Mouse (Mus musculus) lung, postnatal 25 days (tissue): ENCODE measurements around the gene Traf6.

ENCODE experiments used
- DNase-seq: peaks from one replicate; pipeline ENCODE4 v3.0.0; 2022; ENCODE audit warnings: low spot score

Traf6 gene

GRCm38 (mm10) chr2:101678236-101679021 lies at the start of gene Traf6:
Gene Traf6, plus strand, starts transcription at chr2:101678429.
- peak; percentile 89 for DNase-seq

- no peak for DNase-seq
These were observed 39.0 kb upstream of the Traf6 start for GRCm38 (mm10) chr2:101638979-101639839.

GRCm38 (mm10) chr2:101639840-101640350 lies 38.3 kb upstream of the Traf6 start:
- no peak for DNase-seq

GRCm38 (mm10) chr2:101645841-101646240 lies 32.4 kb upstream of the Traf6 start:
- no peak for DNase-seq

GRCm38 (mm10) chr2:101648361-101648760 lies 29.9 kb upstream of the Traf6 start:
- DNase-seq, result no peak

DNA sequence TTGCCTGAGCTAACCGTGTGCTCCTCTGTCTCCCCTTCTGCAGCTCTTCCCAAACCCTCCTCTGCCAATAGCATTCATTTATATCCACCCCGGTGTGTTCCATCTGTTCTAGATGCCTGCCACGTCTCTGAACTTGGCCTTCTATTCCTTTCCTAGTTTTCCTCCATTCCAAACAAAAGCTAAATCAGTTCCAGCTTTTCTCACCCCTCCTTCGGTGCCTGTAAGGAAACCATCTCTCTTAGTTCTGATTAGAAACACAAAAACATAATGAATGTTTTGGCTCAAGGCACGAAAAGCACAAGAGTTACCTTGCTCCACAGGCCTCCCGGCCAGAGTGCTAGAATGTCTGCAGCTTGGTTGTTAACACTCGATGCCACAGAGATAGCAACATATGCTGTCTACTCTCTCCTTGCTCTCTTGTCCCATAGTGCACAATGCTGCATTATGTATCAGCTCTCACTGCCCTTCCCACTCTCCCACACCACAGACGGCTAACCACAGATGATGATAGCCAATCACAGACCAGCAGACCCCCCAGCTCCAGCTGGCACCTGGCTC lies 29.0 kb upstream of the Traf6 start, which contains the start of the genes Rag1 and B230118H07Rik:
Rag1 (minus strand) TSS at position 388 of the 558 bp plus-strand sequence.
B230118H07Rik (minus strand) TSS at position 419 of the 558 bp plus-strand sequence.
- no peak for DNase-seq

- DNase-seq, result no peak
These were observed 27.8 kb upstream of the Traf6 start for GRCm38 (mm10) chr2:101650446-101650845.

- DNase-seq, result no peak
These were observed 25.9 kb upstream of the Traf6 start for GRCm38 (mm10) chr2:101652204-101652920.

- peak; percentile 52 for DNase-seq
These were observed 25.2 kb upstream of the Traf6 start for GRCm38 (mm10) chr2:101652921-101653597.

- no peak for DNase-seq
These were observed 17.7 kb upstream of the Traf6 start for GRCm38 (mm10) chr2:101660536-101660935.

GRCm38 (mm10) chr2:101665058-101665702 lies 13.0 kb upstream of the Traf6 start:
- peak; percentile 79 for DNase-seq

GRCm38 (mm10) chr2:101665703-101666092 lies 12.5 kb upstream of the Traf6 start:
- DNase-seq, result no peak

DNA sequence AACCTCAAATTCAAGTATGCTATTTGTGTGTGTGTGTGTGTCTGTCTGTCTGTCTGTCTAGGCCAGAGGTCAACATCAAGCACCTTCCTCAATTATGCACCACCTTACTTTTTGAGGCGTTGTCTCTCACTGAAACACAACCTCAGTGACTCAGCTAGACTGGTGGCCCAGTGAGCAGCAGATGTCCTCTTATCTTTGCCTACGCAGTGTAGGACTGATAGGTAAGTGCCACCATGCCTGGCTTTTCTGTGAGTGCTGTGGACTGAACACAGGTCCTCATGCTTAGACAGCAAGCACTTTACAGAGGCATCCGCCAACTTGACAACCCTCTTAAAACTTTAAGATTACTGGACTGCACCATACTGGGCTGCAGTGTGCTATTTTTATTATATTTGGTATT lies 9.5 kb upstream of the Traf6 start:
- DNase-seq, result no peak

DNA sequence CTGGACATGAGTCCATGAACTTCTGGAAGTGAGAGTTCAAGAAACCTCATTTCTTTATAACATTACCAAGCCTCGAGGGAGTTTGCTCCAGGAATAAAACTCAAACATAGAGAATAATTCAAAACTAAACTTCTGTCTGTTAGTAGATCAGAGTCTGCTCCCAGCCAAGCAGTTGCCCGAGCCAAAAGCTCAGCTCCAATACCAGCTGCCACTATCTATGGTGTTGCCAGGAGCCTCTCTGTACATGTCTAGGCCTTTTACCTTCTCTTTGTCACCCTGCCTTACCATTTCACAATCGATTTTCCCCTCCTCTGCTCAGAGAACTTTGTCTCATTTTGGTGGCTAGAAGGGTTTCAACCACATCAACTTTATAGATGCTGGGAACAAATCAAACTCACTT lies 4.7 kb upstream of the Traf6 start:
- no peak for DNase-seq

DNA sequence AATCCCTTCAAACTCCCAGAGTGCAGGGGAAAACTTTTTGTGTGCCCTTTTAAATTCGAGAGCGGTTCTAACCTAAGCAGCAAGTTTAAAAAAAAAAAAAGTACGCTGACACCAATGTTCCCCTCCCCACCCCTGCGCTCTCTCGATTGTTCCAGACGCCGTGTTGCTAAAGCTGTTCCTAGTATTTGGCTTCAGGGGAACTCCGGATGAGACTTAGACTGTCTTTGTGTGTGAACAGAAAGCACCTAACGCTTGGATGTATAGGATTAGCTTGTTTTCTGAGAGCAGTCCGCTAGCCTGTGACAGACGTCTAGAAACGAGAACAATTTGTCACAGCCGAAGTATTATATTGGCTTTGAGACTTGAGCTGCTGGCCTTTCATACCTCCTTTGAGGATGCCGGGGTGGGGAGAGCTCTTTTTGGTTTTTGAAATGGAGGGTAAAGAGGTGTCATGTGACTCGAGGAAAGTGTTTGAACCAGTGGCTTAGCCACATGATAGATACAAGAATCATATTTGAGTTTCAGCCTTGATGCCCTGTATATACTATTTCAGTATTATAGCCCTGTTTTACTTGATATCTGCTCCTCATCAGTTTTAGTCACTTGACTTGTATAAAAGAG lies 1.0 kb downstream of the Traf6 start:
- no peak for DNase-seq

DNA sequence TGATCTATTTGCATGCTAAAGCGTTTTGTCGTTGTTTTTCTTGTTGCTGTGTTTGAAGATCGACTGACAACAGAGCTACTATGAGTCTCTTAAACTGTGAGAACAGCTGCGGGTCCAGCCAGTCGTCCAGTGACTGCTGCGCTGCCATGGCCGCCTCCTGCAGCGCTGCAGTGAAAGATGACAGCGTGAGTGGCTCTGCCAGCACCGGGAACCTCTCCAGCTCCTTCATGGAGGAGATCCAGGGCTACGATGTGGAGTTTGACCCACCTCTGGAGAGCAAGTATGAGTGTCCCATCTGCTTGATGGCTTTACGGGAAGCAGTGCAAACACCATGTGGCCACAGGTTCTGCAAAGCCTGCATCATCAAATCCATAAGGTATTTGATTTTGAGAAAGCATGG lies 6.2 kb downstream of the Traf6 start:
- no peak for DNase-seq

GRCm38 (mm10) chr2:101688011-101688410 lies 9.8 kb downstream of the Traf6 start:
- no peak for DNase-seq

GRCm38 (mm10) chr2:101690252-101690827 lies 12.1 kb downstream of the Traf6 start:
- DNase-seq, result peak; percentile 16

DNA sequence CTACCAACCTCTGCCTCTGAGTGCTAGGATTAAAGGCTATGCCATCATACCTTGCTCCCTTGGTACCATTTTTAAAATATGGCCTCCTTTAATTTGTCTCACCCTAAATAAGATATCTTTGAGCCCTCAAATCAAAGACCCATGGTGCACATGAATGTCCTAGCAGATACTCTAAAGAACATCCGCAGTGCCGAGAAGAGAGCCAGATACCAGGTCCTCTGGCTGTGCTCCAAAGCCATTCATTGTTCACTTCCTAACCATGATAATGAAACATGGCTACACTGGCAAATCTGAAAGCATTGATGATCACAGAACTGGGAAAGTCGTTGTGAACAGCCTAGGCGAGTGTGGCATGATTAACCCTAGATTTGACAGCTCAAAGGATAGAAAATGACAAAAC lies 14.8 kb downstream of the Traf6 start:
- no peak for DNase-seq
